Mouse (Mus musculus) liver, postnatal 0 days (tissue): ENCODE measurements around the gene Traf5. TPM values are rescaled to one million over a fixed set of nuclear protein-coding genes. Genes with fewer than 3 reads are reported as not detected.

Source experiments
- ATAC-seq: fragments of 200-750 bp; cut with Nextera tagmentation; 2 replicates; pipeline ENCODE4 v1.8.0; 2017; ENCODE audit warnings: mild to moderate bottlenecking, moderate library complexity
- DNase-seq: peaks from one replicate; pipeline ENCODE4 v3.0.0-alpha.2; 2016
- H3K27ac ChIP-seq: fragments of 300-500 bp; sonication (generic); 2 replicates; pipeline ENCODE4 v1.5.1; 2014; ENCODE audit warnings: antibody characterized with exemption, moderate library complexity, mild to moderate bottlenecking, low read depth
- H3K27me3 ChIP-seq: fragments of 300-500 bp; sonication (generic); 2 replicates; pipeline ENCODE4 v1.6.1; 2014; ENCODE audit warnings: low read length, control low read depth, mixed read lengths; ENCODE audit not compliant: insufficient read depth
- H3K36me3 ChIP-seq: fragments of 300-500 bp; sonication (generic); replicated peaks from 2 replicates; pipeline ENCODE4 v1.6.1; 2014; ENCODE audit warnings: mild to moderate bottlenecking, control low read depth, low read length, moderate library complexity, mixed read lengths; ENCODE audit not compliant: insufficient read depth
- H3K4me1 ChIP-seq: fragments of 300-500 bp; sonication (generic); 2 replicates; pipeline ENCODE4 v1.6.1; 2014; ENCODE audit warnings: antibody characterized with exemption, mild to moderate bottlenecking, control low read depth; ENCODE audit not compliant: insufficient read depth
- H3K4me2 ChIP-seq: fragments of 300-500 bp; sonication (generic); 2 replicates; pipeline ENCODE4 v1.6.1; 2014; ENCODE audit warnings: low read depth, mild to moderate bottlenecking, low read length, moderate library complexity, mixed read lengths
- H3K4me3 ChIP-seq: fragments of 300-500 bp; sonication (generic); 2 replicates; pipeline ENCODE4 v1.5.1; 2014; ENCODE audit warnings: low read depth, low read length
- H3K9ac ChIP-seq: fragments of 300-500 bp; sonication (generic); replicated peaks from 2 replicates; pipeline ENCODE4 v1.6.1; 2014; ENCODE audit warnings: mild to moderate bottlenecking, moderate library complexity
- H3K9me3 ChIP-seq: fragments of 300-500 bp; sonication (generic); 2 replicates; pipeline ENCODE4 v1.6.1; 2016; ENCODE audit warnings: mild to moderate bottlenecking, control low read depth, low read length, mixed read lengths
- CTCF ChIP-seq: sonication (generic); IDR thresholded peaks from 2 replicates; pipeline ENCODE4 v1.5.1; 2016; ENCODE audit warnings: antibody characterized with exemption, low read depth
- EP300 ChIP-seq: IDR thresholded peaks from 2 replicates; pipeline ENCODE4 v1.6.1; 2016; ENCODE audit warnings: antibody characterized with exemption, low read depth, mild to moderate bottlenecking
- WGBS: fragments of 180-500 bp; shearing (Covaris S2); extraction: QIAGEN DNeasy Blood & Tissue Kit; methylation state at CpG from one replicate; pipeline ENCODE4 v1.1.7; 2014; ENCODE audit not compliant: insufficient replicate concordance; 5-methylcytosine and 5-hydroxymethylcytosine counted together
- polyA plus RNA-seq: library from polyadenylated mRNA; unstranded; fragments of >200 nt; fragmentation: Nextera tagmentation; extraction: Ambion mirVana; gene quantifications from 2 replicates; pipeline ENCODE4 v1.2.1, GENCODE M21; 2015

Gene Traf5
- polyA plus RNA-seq, 1 experiment from 2014 or later, result 4.2 TPM

- no peaks in the 10 kb centered on the region for H3K27me3 ChIP-seq
- H3K36me3 ChIP-seq, result peaks cover 13% of the 10 kb centered on the region
- peak; percentile 80 for ATAC-seq
- H3K9me3 ChIP-seq, result no peaks in the 10 kb centered on the region
- H3K4me3 ChIP-seq, result no peak overlapping the region
- no peak overlapping the region for H3K4me2 ChIP-seq
- WGBS, result 14% methylated on average over 2 of the region's 2 CpGs
- H3K4me1 ChIP-seq, result peaks cover 10% of the 10 kb centered on the region
- peak; percentile 79 for TF ChIP-seq CTCF
- TF ChIP-seq EP300, result no peak
- DNase-seq, result no peak
- H3K27ac ChIP-seq, result no peak overlapping the region
- H3K9ac ChIP-seq, result no peak overlapping the region
Measured at GRCm38 (mm10) chr1:192107352-192107751, 15.0 kb upstream of the Traf5 start.

- no peak for ATAC-seq
- Histone ChIP-seq H3K4me3 (no peak overlapping the region), H3K36me3 (peaks cover 11% of the 10 kb centered on the region), H3K4me2 (no peak overlapping the region), H3K27ac (0 out of 2 replicates have a peak overlapping the region, but pooled peaks have one; percentile 6), H3K4me1 (peaks cover 10% of the 10 kb centered on the region), H3K9me3 (no peaks in the 10 kb centered on the region), H3K27me3 (no peaks in the 10 kb centered on the region), H3K9ac (no peak overlapping the region)
- 72% methylated on average over 4 of the region's 4 CpGs for WGBS
- no peak for DNase-seq
- TF ChIP-seq CTCF (no peak), EP300 (no peak)
Measured at GRCm38 (mm10) chr1:192105902-192106389, 13.6 kb upstream of the Traf5 start.

GRCm38 (mm10) chr1:192104021-192104420 lies 11.7 kb upstream of the Traf5 start:
- H3K9me3 ChIP-seq, result no peaks in the 10 kb centered on the region
- DNase-seq, result no peak

GRCm38 (mm10) chr1:192103176-192103575 lies 10.8 kb upstream of the Traf5 start:
- H3K27ac ChIP-seq, result peak overlapping the region; percentile 39; the same call in 1 of the 2 replicates
- peaks cover 10% of the 10 kb centered on the region for H3K4me1 ChIP-seq
- H3K9ac ChIP-seq, result no peak overlapping the region
- 75% methylated on average over 6 of the region's 6 CpGs for WGBS
- DNase-seq (no peak), ATAC-seq (no peak)
- TF ChIP-seq EP300, result no peak
- no peak for TF ChIP-seq CTCF
- peaks cover 12% of the 10 kb centered on the region for H3K36me3 ChIP-seq
- H3K4me2 ChIP-seq, result no peak overlapping the region
- no peaks in the 10 kb centered on the region for H3K27me3 ChIP-seq
- no peak overlapping the region for H3K4me3 ChIP-seq
- H3K9me3 ChIP-seq, result no peaks in the 10 kb centered on the region

More at GRCm38 (mm10) chr1:192104021-192104420, 11.7 kb upstream of the Traf5 start:
- no peak overlapping the region for H3K9ac ChIP-seq
- TF ChIP-seq EP300, result no peak
- no peak for TF ChIP-seq CTCF
- H3K4me2 ChIP-seq, result no peak overlapping the region
- H3K27ac ChIP-seq, result peak overlapping the region; percentile 64; the same call in 1 of the 2 replicates
- peaks cover 9% of the 10 kb centered on the region for H3K36me3 ChIP-seq
- no peaks in the 10 kb centered on the region for H3K27me3 ChIP-seq
- peaks cover 10% of the 10 kb centered on the region for H3K4me1 ChIP-seq
- no peak overlapping the region for H3K4me3 ChIP-seq
- WGBS, result 80% methylated on average over 9 of the region's 9 CpGs
- peak; percentile 60 for ATAC-seq

- Histone ChIP-seq H3K27me3 (no peaks in the 10 kb centered on the region), H3K27ac (no peak overlapping the region), H3K4me1 (peaks cover 6% of the 10 kb centered on the region), H3K4me3 (no peak overlapping the region), H3K9ac (no peak overlapping the region), H3K4me2 (no peak overlapping the region), H3K9me3 (no peaks in the 10 kb centered on the region), H3K36me3 (peaks cover 16% of the 10 kb centered on the region)
- TF ChIP-seq CTCF (no peak), EP300 (no peak)
- WGBS, result 72% methylated on average over 8 of the region's 8 CpGs
- ATAC-seq (no peak), DNase-seq (no peak)
Measured at GRCm38 (mm10) chr1:192101359-192101758, 9.0 kb upstream of the Traf5 start.

GRCm38 (mm10) chr1:192100742-192101141 lies 8.4 kb upstream of the Traf5 start:
- ATAC-seq (no peak), DNase-seq (no peak)
- 86% methylated on average over 11 of the region's 11 CpGs for WGBS
- peaks cover 16% of the 10 kb centered on the region for H3K36me3 ChIP-seq
- H3K4me1 ChIP-seq, result peaks cover 6% of the 10 kb centered on the region
- H3K9ac ChIP-seq, result no peak overlapping the region
- no peaks in the 10 kb centered on the region for H3K9me3 ChIP-seq
- no peak overlapping the region for H3K4me3 ChIP-seq
- no peak overlapping the region for H3K27ac ChIP-seq
- H3K4me2 ChIP-seq, result no peak overlapping the region
- TF ChIP-seq EP300 (no peak), CTCF (no peak)
- H3K27me3 ChIP-seq, result no peaks in the 10 kb centered on the region
